Mouse (Mus musculus): ENCODE measurements around the gene Nfkbiz. TPM values are rescaled to one million over a fixed set of nuclear protein-coding genes. Genes with fewer than 3 reads are reported as not detected.

Nfkbiz gene
- 100 to 1,000 TPM; 358 to 374 TPM for total RNA-seq (2023)

DNA sequence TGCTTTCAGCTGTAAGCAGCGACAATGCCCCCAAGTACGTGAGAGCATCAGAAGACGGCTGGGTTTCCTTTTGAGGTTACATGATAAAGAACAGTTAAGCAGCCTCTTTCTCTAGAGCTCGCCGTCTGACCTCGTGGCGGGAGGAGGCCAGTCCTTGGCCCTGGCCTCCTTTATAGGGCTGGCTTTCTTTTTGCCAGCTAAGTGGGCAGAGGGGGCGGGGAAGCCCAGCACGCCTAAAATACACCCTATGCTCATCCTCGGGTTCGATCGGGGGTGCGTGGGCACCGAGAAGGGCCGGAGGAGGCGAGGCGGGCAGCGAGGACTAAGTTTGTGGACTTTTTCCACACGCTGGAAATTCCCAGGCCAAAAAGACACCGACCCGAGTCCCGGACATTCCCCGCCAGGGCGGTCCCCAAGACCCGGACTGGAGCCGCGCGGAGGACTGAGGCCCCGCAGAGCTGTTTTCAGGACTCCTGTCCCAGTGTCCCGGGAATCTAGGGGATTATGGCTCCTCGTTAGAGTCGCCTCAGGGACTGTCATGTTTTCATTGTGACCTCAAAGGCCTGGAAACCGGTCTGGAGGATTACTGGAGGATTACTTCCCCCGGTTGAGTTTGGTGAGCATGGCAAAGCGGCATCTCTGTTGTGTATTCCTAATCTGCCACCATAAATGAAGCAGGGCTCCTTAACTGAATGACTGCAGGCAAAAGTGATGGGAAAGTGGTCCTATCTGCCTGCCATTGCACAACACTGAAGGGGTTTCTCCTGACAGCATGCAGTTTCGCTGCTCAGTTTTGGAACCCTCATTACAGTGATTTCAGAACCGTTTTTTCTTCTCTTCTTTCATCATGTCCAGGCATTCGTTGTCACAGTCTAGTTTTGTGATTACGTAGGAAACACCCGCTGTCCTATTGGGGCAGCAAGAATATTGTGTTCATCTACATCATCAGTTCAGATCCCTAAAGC is at the start of gene Nfkbiz:
TSS of gene Nfkbiz (minus strand) at position 390 of the 965 bp plus-strand sequence.

Other genes with a start within 250 kb of the Nfkbiz start
- gene Nxpe3, start 56.4 kb upstream of the Nfkbiz start, total RNA-seq (2023) = 1 to 10 TPM; 3.2 to 3.3 TPM
- gene Cep97, start 96.0 kb upstream of the Nfkbiz start, total RNA-seq (2023) = 1 to 10 TPM; 3.3 to 3.8 TPM
- gene Rpl24, start 127.4 kb upstream of the Nfkbiz start, total RNA-seq (2023) = 100 to 1,000 TPM; 373 to 414 TPM
- 10 to 100 TPM; 23.6 to 27.3 TPM for gene Zbtb11, start 135.0 kb upstream of the Nfkbiz start, total RNA-seq (2023)
- gene Pcnp, start 190.8 kb upstream of the Nfkbiz start, total RNA-seq (2023) = 10 to 100 TPM; 64.3 to 68.8 TPM
- gene Trmt10c, start 198.9 kb upstream of the Nfkbiz start, total RNA-seq (2023) = 1 to 10 TPM; 4.5 to 5.8 TPM
- 10 to 100 TPM; 46.9 to 49.1 TPM for gene Senp7, start 209.4 kb upstream of the Nfkbiz start, total RNA-seq (2023)

Measured in neutrophil, adult 83 days (primary cell).